Mouse (Mus musculus) embryonic facial prominence, embryonic 13.5 days (tissue): ENCODE results near the gene Snap25. TPM values are rescaled to one million over a fixed set of nuclear protein-coding genes. Genes with fewer than 3 reads are reported as not detected.

ENCODE experiments used
- ATAC-seq: fragments of 200-750 bp; cut with Nextera tagmentation; 2 replicates; pipeline ENCODE4 v1.8.0; 2017; ENCODE audit warnings: low read depth; ENCODE audit not compliant: insufficient number of reproducible peaks, insufficient read depth, low FRiP score, low TSS enrichment
- H3K27ac ChIP-seq: fragments of 300-500 bp; sonication (generic); 2 replicates; pipeline ENCODE4 v1.5.1; 2015; ENCODE audit warnings: moderate library complexity, mild to moderate bottlenecking, inconsistent platforms
- H3K27me3 ChIP-seq: fragments of 300-500 bp; sonication (generic); 2 replicates; pipeline ENCODE4 v1.6.1; 2015; ENCODE audit warnings: mild to moderate bottlenecking, inconsistent platforms
- H3K36me3 ChIP-seq: fragments of 300-500 bp; sonication (generic); 2 replicates; pipeline ENCODE4 v1.6.1; 2015; ENCODE audit warnings: mild to moderate bottlenecking, inconsistent platforms
- H3K4me1 ChIP-seq: fragments of 300-500 bp; sonication (generic); 2 replicates; pipeline ENCODE4 v1.6.1; 2015; ENCODE audit warnings: inconsistent platforms
- H3K4me2 ChIP-seq: fragments of 300-500 bp; sonication (generic); 2 replicates; pipeline ENCODE4 v1.6.1; 2015; ENCODE audit warnings: moderate library complexity, mild to moderate bottlenecking, inconsistent platforms
- H3K4me3 ChIP-seq: fragments of 300-500 bp; sonication (generic); 2 replicates; pipeline ENCODE4 v1.5.1; 2015; ENCODE audit warnings: mild to moderate bottlenecking, inconsistent platforms
- H3K9ac ChIP-seq: fragments of 300-500 bp; sonication (generic); 2 replicates; pipeline ENCODE4 v1.6.1; 2015; ENCODE audit warnings: mild to moderate bottlenecking, inconsistent platforms
- H3K9me3 ChIP-seq: fragments of 300-500 bp; sonication (generic); 2 replicates; pipeline ENCODE4 v1.6.1; 2016; ENCODE audit warnings: inconsistent platforms
- WGBS: fragments of 180-500 bp; shearing (Covaris S2); methylation state at CpG from one replicate; pipeline ENCODE4 v1.1.7; 2015; ENCODE audit warnings: mixed read lengths; 5-methylcytosine and 5-hydroxymethylcytosine counted together
- polyA plus RNA-seq: library from polyadenylated mRNA; unstranded; fragments of >200 nt; fragmentation: Nextera tagmentation; extraction: Ambion mirVana; gene quantifications from 2 replicates; pipeline ENCODE4 v1.2.1, GENCODE M21; 2015

Gene Snap25
- polyA plus RNA-seq, 1 experiment from 2014 or later, result 4.4 TPM

DNA sequence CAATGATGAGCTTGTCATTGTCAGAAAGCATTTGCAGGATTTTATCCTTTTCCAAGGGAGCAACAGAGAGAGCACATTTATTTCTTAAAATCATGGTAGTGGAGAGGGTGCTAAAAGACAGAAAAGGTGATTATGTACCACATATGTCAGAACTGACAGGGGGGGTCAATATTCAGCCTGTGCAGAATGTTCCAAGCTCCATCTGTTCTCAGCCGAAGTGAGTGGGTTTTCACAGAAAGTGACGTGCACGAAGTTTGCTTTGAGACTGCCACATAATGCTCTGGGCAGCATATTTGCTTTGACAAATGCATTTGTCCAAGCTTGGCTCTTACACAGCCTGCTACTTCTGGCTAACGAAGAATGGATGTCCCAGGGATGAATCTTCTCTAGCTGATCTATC lies 71.1 kb downstream of the Snap25 start:
- H3K27me3 ChIP-seq, result no peaks in the 10 kb centered on the region
- no peaks in the 10 kb centered on the region for H3K36me3 ChIP-seq
- no peak for ATAC-seq
- H3K9ac ChIP-seq, result no peak overlapping the region
- H3K4me3 ChIP-seq, result no peak overlapping the region
- no peak overlapping the region for H3K4me2 ChIP-seq
- peaks cover 4% of the 10 kb centered on the region; the same call in 1 of the 2 replicates for H3K4me1 ChIP-seq
- 81% methylated on average over 4 of the region's 4 CpGs for WGBS
- no peaks in the 10 kb centered on the region for H3K9me3 ChIP-seq
- H3K27ac ChIP-seq, result no peak overlapping the region

DNA sequence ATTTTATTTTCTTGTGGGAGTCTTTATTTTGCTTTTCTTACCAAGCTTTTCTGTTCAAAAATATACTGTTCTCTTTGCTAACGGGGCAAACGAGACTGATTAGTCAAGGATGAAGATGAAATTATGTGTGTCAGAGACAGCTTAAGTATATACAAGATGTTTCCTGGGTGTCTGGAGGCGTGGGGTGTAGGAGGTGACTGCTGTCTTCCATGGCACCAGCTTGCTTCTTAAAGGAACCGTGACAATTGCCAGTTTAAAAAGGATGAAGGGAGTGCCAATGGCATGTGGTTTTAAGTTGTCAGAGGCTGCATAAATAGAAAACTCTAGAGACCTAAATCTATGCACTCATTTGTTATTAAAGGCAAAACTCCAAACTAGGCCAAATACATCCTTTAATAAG lies 75.1 kb downstream of the Snap25 start:
- no peak overlapping the region for H3K4me2 ChIP-seq
- H3K27me3 ChIP-seq, result no peaks in the 10 kb centered on the region
- no peak overlapping the region for H3K9ac ChIP-seq
- no peak overlapping the region for H3K4me3 ChIP-seq
- peaks cover 4% of the 10 kb centered on the region; the same call in 1 of the 2 replicates for H3K4me1 ChIP-seq
- no peak for ATAC-seq
- H3K36me3 ChIP-seq, result no peaks in the 10 kb centered on the region
- H3K9me3 ChIP-seq, result no peaks in the 10 kb centered on the region
- 36% methylated on average over 4 of the region's 4 CpGs for WGBS
- H3K27ac ChIP-seq, result no peak overlapping the region

- Histone ChIP-seq H3K4me1 (no peaks in the 10 kb centered on the region), H3K27me3 (0 out of 2 replicates have a peak, but pooled peaks cover 3% of the 10 kb centered on the region), H3K36me3 (no peaks in the 10 kb centered on the region), H3K4me2 (no peak overlapping the region), H3K4me3 (no peak overlapping the region), H3K27ac (no peak overlapping the region), H3K9me3 (no peaks in the 10 kb centered on the region), H3K9ac (no peak overlapping the region)
- ATAC-seq, result no peak
- 83% methylated on average over 1 of the region's 1 CpGs for WGBS
These were observed 83.3 kb downstream of the Snap25 start for GRCm38 (mm10) chr2:136796518-136796917.

DNA sequence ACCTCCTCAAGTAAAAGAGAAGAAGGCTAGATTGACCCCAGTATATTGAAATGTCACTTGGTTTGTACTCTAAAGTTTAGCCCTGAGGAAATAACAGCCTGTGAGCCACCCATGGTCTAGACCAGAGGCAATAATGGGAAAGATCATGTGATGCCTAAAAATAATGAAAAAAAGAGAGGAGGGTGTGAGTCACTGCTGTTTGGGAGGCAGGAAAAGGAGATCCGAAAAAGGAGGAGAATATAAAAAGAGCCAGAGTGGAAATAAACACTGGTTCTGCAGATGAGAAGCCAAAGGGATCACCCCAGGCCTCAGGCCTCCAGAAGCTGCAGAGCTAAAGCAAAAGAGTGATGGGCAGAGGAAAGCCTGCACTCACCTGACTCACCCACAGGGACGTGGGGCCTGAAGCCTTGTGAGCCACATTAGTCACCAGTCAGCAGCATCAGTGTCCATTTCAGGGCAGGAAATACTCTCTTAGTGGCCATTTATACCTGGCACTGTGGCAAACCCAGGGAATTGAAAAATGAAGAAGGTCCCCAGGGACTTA lies 85.7 kb downstream of the Snap25 start:
- Histone ChIP-seq H3K9me3 (no peaks in the 10 kb centered on the region), H3K36me3 (no peaks in the 10 kb centered on the region), H3K4me1 (no peaks in the 10 kb centered on the region), H3K4me2 (no peak overlapping the region), H3K4me3 (no peak overlapping the region), H3K27ac (no peak overlapping the region), H3K9ac (no peak overlapping the region), H3K27me3 (0 out of 2 replicates have a peak, but pooled peaks cover 3% of the 10 kb centered on the region)
- WGBS, result 58% methylated on average over 2 of the region's 2 CpGs
- no peak for ATAC-seq

GRCm38 (mm10) chr2:136801102-136801501 lies 87.8 kb downstream of the Snap25 start:
- no peaks in the 10 kb centered on the region for H3K9me3 ChIP-seq
- ATAC-seq, result no peak
- H3K27me3 ChIP-seq, result no peaks in the 10 kb centered on the region
- H3K4me3 ChIP-seq, result no peak overlapping the region
- H3K4me2 ChIP-seq, result no peak overlapping the region
- no peak overlapping the region for H3K27ac ChIP-seq
- H3K4me1 ChIP-seq, result no peaks in the 10 kb centered on the region
- H3K9ac ChIP-seq, result no peak overlapping the region
- H3K36me3 ChIP-seq, result no peaks in the 10 kb centered on the region

DNA sequence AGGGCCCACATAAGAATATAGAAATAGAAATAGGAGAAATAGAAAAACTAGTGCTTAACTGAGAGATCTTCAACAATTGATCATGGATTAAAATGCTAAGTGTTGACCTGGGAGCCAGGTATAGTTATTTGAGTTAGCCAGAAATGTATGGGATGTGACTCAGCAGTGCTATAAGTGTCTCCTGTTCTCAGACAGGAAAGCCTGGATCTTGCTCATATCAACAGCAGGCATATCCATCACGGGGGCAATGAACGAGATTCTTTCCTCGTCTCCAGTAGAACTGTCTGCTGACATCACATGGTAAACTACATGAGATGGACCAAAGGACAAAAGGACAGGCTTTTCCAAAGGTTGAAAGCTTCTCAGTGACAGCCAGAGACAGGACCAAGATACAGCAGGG lies 88.8 kb downstream of the Snap25 start:
- no peak overlapping the region for H3K9ac ChIP-seq
- H3K4me1 ChIP-seq, result no peaks in the 10 kb centered on the region
- H3K36me3 ChIP-seq, result no peaks in the 10 kb centered on the region
- no peak overlapping the region for H3K4me2 ChIP-seq
- no peaks in the 10 kb centered on the region for H3K27me3 ChIP-seq
- no peak overlapping the region for H3K4me3 ChIP-seq
- 86% methylated on average over 3 of the region's 3 CpGs for WGBS
- ATAC-seq, result no peak
- no peaks in the 10 kb centered on the region for H3K9me3 ChIP-seq
- H3K27ac ChIP-seq, result no peak overlapping the region

DNA sequence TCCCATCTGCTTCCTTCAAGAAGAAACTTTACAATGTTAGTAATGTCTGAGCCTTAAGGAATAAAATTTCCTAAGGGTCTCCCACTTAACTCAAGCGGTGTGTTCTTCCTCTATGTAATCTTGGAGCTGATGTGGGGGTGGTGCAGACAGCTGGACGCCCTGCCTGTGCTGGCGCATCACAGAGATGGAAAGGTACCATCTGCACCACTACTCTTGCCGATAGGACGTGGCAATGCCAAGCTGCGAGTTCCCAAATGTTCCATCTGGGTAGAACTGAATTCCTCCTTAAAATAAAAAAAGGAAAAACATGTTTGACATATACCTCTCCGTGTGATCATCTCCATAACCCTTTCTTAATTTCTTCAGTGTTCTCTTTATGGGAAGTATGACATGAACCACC lies 89.9 kb downstream of the Snap25 start:
- H3K27ac ChIP-seq, result no peak overlapping the region
- H3K36me3 ChIP-seq, result no peaks in the 10 kb centered on the region
- no peak overlapping the region for H3K4me3 ChIP-seq
- H3K4me1 ChIP-seq, result no peaks in the 10 kb centered on the region
- ATAC-seq, result no peak
- no peak overlapping the region for H3K4me2 ChIP-seq
- H3K9me3 ChIP-seq, result no peaks in the 10 kb centered on the region
- no peaks in the 10 kb centered on the region for H3K27me3 ChIP-seq
- 87% methylated on average over 7 of the region's 7 CpGs for WGBS
- H3K9ac ChIP-seq, result no peak overlapping the region

DNA sequence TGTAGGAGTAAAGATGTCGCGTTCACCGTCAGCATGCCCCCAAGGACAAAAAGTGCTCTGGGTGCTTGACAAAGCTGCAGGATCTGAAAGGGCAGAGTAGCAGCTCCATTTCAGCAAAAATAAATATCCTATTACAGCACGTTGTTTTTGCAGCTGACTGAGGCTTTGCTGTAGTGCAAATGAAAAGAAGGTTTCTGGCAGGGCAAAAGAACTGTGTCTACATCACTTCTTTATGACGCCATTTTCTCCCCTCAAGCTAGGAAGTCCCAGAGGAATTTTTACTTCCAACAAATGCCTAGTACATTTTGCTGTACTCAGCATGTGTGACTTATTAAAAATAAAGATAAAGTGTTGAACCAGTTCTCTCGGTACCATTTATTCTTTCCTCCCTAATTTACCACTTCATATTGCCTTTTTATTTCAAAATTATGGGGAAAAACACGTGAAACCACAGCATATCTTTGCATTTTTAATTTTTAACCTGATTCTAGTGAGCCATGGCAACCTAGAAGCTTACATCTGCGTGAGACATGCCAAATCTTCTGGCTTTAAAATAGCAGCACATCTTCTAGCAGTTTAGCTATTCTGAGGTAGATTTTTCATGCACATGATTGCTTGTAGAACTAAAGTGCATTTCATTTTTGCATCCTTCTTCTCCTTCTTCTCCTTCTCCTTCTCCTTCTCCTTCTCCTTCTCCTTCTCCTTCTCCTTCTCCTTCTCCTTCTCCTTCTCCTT lies 94.9 kb downstream of the Snap25 start:
- WGBS, result 38% methylated on average over 8 of the region's 8 CpGs
- no peaks in the 10 kb centered on the region for H3K9me3 ChIP-seq
- no peak overlapping the region for H3K9ac ChIP-seq
- H3K4me2 ChIP-seq, result no peak overlapping the region
- no peaks in the 10 kb centered on the region for H3K36me3 ChIP-seq
- no peak overlapping the region for H3K27ac ChIP-seq
- H3K4me1 ChIP-seq, result no peaks in the 10 kb centered on the region
- H3K27me3 ChIP-seq, result no peaks in the 10 kb centered on the region
- no peak for ATAC-seq
- H3K4me3 ChIP-seq, result no peak overlapping the region

DNA sequence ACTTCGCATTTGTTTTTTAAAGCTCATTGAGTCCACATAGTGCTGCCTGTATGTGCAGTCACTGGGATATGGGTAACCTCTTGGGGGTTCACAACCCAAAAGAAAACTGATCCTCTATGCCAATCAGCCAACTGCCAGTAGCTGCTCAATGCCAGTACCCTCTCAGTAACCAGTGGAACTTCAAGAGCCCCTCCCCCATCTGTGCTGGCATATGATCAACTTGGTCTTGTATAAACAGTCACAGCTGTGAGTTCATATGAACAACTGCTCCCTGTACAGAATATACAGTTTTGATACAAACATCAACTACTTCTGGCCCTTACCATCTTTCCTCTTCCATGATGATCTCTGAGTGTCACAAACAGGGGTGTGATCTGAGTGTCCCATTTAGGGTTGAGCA lies 98.1 kb downstream of the Snap25 start:
- WGBS, result 87% methylated on average over 1 of the region's 1 CpGs
- H3K27me3 ChIP-seq, result no peaks in the 10 kb centered on the region

GRCm38 (mm10) chr2:136816717-136817400 lies 103.6 kb downstream of the Snap25 start:
- H3K4me2 ChIP-seq, result no peak overlapping the region
- no peaks in the 10 kb centered on the region for H3K27me3 ChIP-seq
- 82% methylated on average over 9 of the region's 9 CpGs for WGBS
- no peaks in the 10 kb centered on the region for H3K36me3 ChIP-seq
- H3K4me1 ChIP-seq, result no peaks in the 10 kb centered on the region
- no peak overlapping the region for H3K27ac ChIP-seq
- H3K4me3 ChIP-seq, result no peak overlapping the region
- H3K9me3 ChIP-seq, result no peaks in the 10 kb centered on the region
- no peak overlapping the region for H3K9ac ChIP-seq
- ATAC-seq, result no peak

More for the DNA sequence above, 98.1 kb downstream of the Snap25 start:
- no peak overlapping the region for H3K27ac ChIP-seq
- no peaks in the 10 kb centered on the region for H3K36me3 ChIP-seq
- no peak overlapping the region for H3K9ac ChIP-seq
- no peak overlapping the region for H3K4me2 ChIP-seq
- no peaks in the 10 kb centered on the region for H3K4me1 ChIP-seq
- ATAC-seq, result no peak
- no peaks in the 10 kb centered on the region for H3K9me3 ChIP-seq
- no peak overlapping the region for H3K4me3 ChIP-seq

- no peaks in the 10 kb centered on the region for H3K27me3 ChIP-seq
- 69% methylated on average over 5 of the region's 5 CpGs for WGBS
- H3K4me2 ChIP-seq, result no peak overlapping the region
- H3K27ac ChIP-seq, result no peak overlapping the region
- no peak overlapping the region for H3K4me3 ChIP-seq
- H3K4me1 ChIP-seq, result no peaks in the 10 kb centered on the region
- no peaks in the 10 kb centered on the region for H3K36me3 ChIP-seq
- no peak overlapping the region for H3K9ac ChIP-seq
- no peak for ATAC-seq
- no peaks in the 10 kb centered on the region for H3K9me3 ChIP-seq
These were observed 110.8 kb downstream of the Snap25 start for GRCm38 (mm10) chr2:136823751-136824716.
